Mouse (Mus musculus) thymus, postnatal 4 days (tissue): ENCODE results near the gene Scrt2.
"Not testable (repeated sequence)": the region's sequence is repeated elsewhere in the genome, so short reads cannot be mapped to it uniquely, and the experiment has no call there.

ENCODE experiments used
- DNase-seq: peaks from one replicate; pipeline ENCODE4 v3.0.0; 2021

Scrt2 gene

GRCm38 (mm10) chr2:152080685-152081541, at the start of gene Scrt2:
TSS of gene Scrt2 (plus strand) at chr2:152081529.
- DNase-seq: no peak

GRCm38 (mm10) chr2:152040101-152040500, 41.2 kb upstream of the Scrt2 start:
- DNase-seq: no peak

GRCm38 (mm10) chr2:152047116-152048002, 34.0 kb upstream of the Scrt2 start:
- DNase-seq: no peak

GRCm38 (mm10) chr2:152048003-152048980, 33.0 kb upstream of the Scrt2 start:
- DNase-seq: no peak

GRCm38 (mm10) chr2:152048981-152049441, 32.3 kb upstream of the Scrt2 start:
- DNase-seq: no peak

- no peak for DNase-seq
Measured at GRCm38 (mm10) chr2:152049611-152050270, 31.6 kb upstream of the Scrt2 start.

GRCm38 (mm10) chr2:152050316-152050715, 31.0 kb upstream of the Scrt2 start:
- DNase-seq: no peak

- DNase-seq: no peak
Measured at GRCm38 (mm10) chr2:152051985-152052384, 29.3 kb upstream of the Scrt2 start.

- DNase-seq: no peak
Measured at GRCm38 (mm10) chr2:152055406-152055805, 25.9 kb upstream of the Scrt2 start.

GRCm38 (mm10) chr2:152056368-152057251, 24.7 kb upstream of the Scrt2 start:
- no peak for DNase-seq

GRCm38 (mm10) chr2:152057252-152057563, 24.1 kb upstream of the Scrt2 start:
- DNase-seq: no peak

GRCm38 (mm10) chr2:152062817-152063216, 18.5 kb upstream of the Scrt2 start:
- DNase-seq: not testable (repeated sequence)

GRCm38 (mm10) chr2:152068660-152069433, 12.5 kb upstream of the Scrt2 start:
- DNase-seq: no peak

GRCm38 (mm10) chr2:152069434-152069786, 11.9 kb upstream of the Scrt2 start:
- no peak for DNase-seq

- DNase-seq: no peak
Measured at GRCm38 (mm10) chr2:152069941-152070340, 11.4 kb upstream of the Scrt2 start.

- DNase-seq: no peak
Measured at GRCm38 (mm10) chr2:152074521-152074920, 6.8 kb upstream of the Scrt2 start.

GRCm38 (mm10) chr2:152075294-152075889, 5.9 kb upstream of the Scrt2 start:
- DNase-seq: no peak

- DNase-seq: no peak
Measured at GRCm38 (mm10) chr2:152077337-152077736, 4.0 kb upstream of the Scrt2 start.

GRCm38 (mm10) chr2:152081641-152082448, 516 bp downstream of the Scrt2 start:
- peak; percentile 92 for DNase-seq
